Mouse (Mus musculus) ovary, postnatal 10 days (tissue): Measurements from ENCODE around the gene Olfr412.

ENCODE experiments used
- DNase-seq: peaks from one replicate; pipeline ENCODE4 v3.0.0; 2022; ENCODE audit warnings: low spot score

Olfr412 gene

GRCm38 (mm10) chr11:74361769-74362168, at the start of gene Olfr412:
Olfr412 (plus strand) TSS chr11:74362069.
- no peak for DNase-seq

- no peak for DNase-seq
Measured at GRCm38 (mm10) chr11:74326044-74326443, 35.8 kb upstream of the Olfr412 start.

- no peak for DNase-seq
Measured at GRCm38 (mm10) chr11:74328781-74329180, 33.1 kb upstream of the Olfr412 start.

- no peak for DNase-seq
Measured at GRCm38 (mm10) chr11:74337931-74338330, 23.9 kb upstream of the Olfr412 start, which contains the start of gene Olfr410. Olfr410 (minus strand) TSS chr11:74338031.

GRCm38 (mm10) chr11:74352550-74352949, 9.3 kb upstream of the Olfr412 start, which contains the start of gene Olfr411:
Olfr411 (minus strand) TSS chr11:74352650.
- DNase-seq, result no peak

GRCm38 (mm10) chr11:74371393-74372100, 9.7 kb downstream of the Olfr412 start:
- DNase-seq, result peak; percentile 56

- no peak for DNase-seq
Measured at GRCm38 (mm10) chr11:74376847-74377246, 15.0 kb downstream of the Olfr412 start.

GRCm38 (mm10) chr11:74379166-74379873, 17.5 kb downstream of the Olfr412 start:
- no peak for DNase-seq

GRCm38 (mm10) chr11:74385674-74386073, 23.8 kb downstream of the Olfr412 start:
- no peak for DNase-seq

- no peak for DNase-seq
Measured at GRCm38 (mm10) chr11:74387203-74387602, 25.3 kb downstream of the Olfr412 start.

- no peak for DNase-seq
Measured at GRCm38 (mm10) chr11:74391899-74392298, 30.0 kb downstream of the Olfr412 start.

GRCm38 (mm10) chr11:74392903-74393302, 31.0 kb downstream of the Olfr412 start:
- no peak for DNase-seq

- DNase-seq, result no peak
Measured at GRCm38 (mm10) chr11:74393489-74393888, 31.6 kb downstream of the Olfr412 start.

- DNase-seq, result no peak
Measured at GRCm38 (mm10) chr11:74395583-74395982, 33.7 kb downstream of the Olfr412 start.

GRCm38 (mm10) chr11:74402126-74402525, 40.3 kb downstream of the Olfr412 start:
- no peak for DNase-seq

GRCm38 (mm10) chr11:74404216-74404615, 42.3 kb downstream of the Olfr412 start:
- no peak for DNase-seq

GRCm38 (mm10) chr11:74405201-74405600, 43.3 kb downstream of the Olfr412 start:
- DNase-seq, result no peak

- peak; percentile 70 for DNase-seq
Measured at GRCm38 (mm10) chr11:74408587-74409446, 46.9 kb downstream of the Olfr412 start.

- no peak for DNase-seq
Measured at GRCm38 (mm10) chr11:74409447-74409754, 47.5 kb downstream of the Olfr412 start.

GRCm38 (mm10) chr11:74409757-74410174, 47.9 kb downstream of the Olfr412 start:
- peak; percentile 28 for DNase-seq

GRCm38 (mm10) chr11:74411943-74412342, 50.1 kb downstream of the Olfr412 start:
- DNase-seq, result no peak

- DNase-seq, result no peak
Measured at GRCm38 (mm10) chr11:74412462-74412861, 50.6 kb downstream of the Olfr412 start.
